15 mouse cellular contexts compared by ENCODE assay signal in the genomic region with DNA sequence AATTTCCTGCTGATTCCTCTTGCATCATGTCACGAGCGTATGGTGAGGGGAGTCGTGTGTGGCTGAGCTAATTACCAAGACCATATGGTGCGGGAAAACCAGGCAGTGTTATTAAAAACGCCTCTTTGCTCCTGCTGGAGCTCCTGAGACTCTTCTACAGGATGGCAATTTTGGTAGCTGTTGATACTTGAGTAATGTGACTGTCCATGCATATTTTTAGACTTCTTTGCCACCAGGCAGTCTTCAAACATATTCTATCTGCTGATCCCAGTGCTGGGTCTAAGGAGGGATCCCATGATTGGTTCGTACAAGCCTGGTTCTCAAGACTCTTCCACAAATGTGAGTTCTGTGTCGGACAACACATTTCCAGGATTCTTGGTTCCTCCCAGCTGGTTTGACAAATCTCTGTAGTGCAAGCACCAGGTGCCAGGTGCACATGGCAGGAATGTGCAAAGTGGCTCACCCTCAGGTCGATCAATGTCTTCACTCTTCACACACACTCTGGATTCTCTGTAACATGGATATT. TPM values are rescaled to one million over a fixed set of nuclear protein-coding genes. Genes with fewer than 3 reads are reported as not detected.
DNase-seq lines count a peak whose midpoint lies in the region; ATAC-seq lines count a peak whose summit lies in the region.
"Had no signal": no experiment of that assay in that cellular context is flagged by ENCODE, and none has a peak within 500 bp of the region (broad histone marks: within the 10 kb centered on the region; RNA-seq: fewer than 3 reads in every experiment).

No protein-coding gene starts in this region.

- H3K4me3 ChIP-seq in hindbrain, embryonic 14.5 days (replicated peaks; ENCODE audit: low read length) = no peak overlapping the region
- no peak overlapping the region for H3K4me3 ChIP-seq in hindbrain, embryonic 10.5 days
- no peak overlapping the region for H3K4me3 ChIP-seq in forebrain, embryonic 15.5 days
- H3K4me3 ChIP-seq: liver, embryonic 15.5 days had no signal

- H3K27ac ChIP-seq in hindbrain, embryonic 14.5 days = 0 out of 2 replicates have a peak overlapping the region, but pooled peaks have one; percentile 0
- H3K27ac ChIP-seq in hindbrain, embryonic 10.5 days = no peak overlapping the region
- H3K27ac ChIP-seq in forebrain, embryonic 15.5 days (replicated peaks) = 0 out of 2 replicates have a peak overlapping the region, but pooled peaks have one; percentile 17
- H3K27ac ChIP-seq: liver, embryonic 15.5 days had no signal

- WGBS in hindbrain, embryonic 14.5 days = 53% methylated on average over 8 of the region's 8 CpGs
- 70% methylated on average over 8 of the region's 8 CpGs for WGBS in hindbrain, embryonic 10.5 days
- 67% methylated on average over 8 of the region's 8 CpGs for WGBS in forebrain, embryonic 15.5 days

- no peak for DNase-seq in hindbrain, embryonic 14.5 days (ENCODE audit: low spot score)
- no peak for DNase-seq in hindbrain, embryonic 10.5 days (ENCODE audit: low spot score)
- peak; percentile 36 for DNase-seq in retina, embryonic 14.5 days (ENCODE audit: low spot score)
- no peak for DNase-seq in retina, postnatal 1 day
- peak; percentile 86 for DNase-seq in telencephalon, adult 2 months (ENCODE audit: low read depth, low spot score)
- DNase-seq in heart, postnatal 14 days = no peak
- no peak for DNase-seq in heart, adult 18-20 months

- no peaks in the 10 kb centered on the region for H3K4me1 ChIP-seq in hindbrain, embryonic 14.5 days (replicated peaks; ENCODE audit: control insufficient read depth, insufficient read depth, low read length)
- peaks cover 2% of the 10 kb centered on the region for H3K4me1 ChIP-seq in hindbrain, embryonic 10.5 days (replicated peaks)
- peaks cover 4% of the 10 kb centered on the region; the same call in 1 of the 2 replicates for H3K4me1 ChIP-seq in forebrain, embryonic 15.5 days
- H3K4me1 ChIP-seq: liver, embryonic 15.5 days had no signal

- H3K9ac ChIP-seq in hindbrain, embryonic 14.5 days = no peak overlapping the region
- no peak overlapping the region for H3K9ac ChIP-seq in forebrain, embryonic 15.5 days (replicated peaks)
- H3K9ac ChIP-seq: liver, embryonic 15.5 days had no signal

- no peak overlapping the region for H3K4me2 ChIP-seq in hindbrain, embryonic 14.5 days (replicated peaks)
- H3K4me2 ChIP-seq in forebrain, embryonic 15.5 days (replicated peaks) = no peak overlapping the region
- H3K4me2 ChIP-seq: heart, embryonic 11.5 days; liver, embryonic 15.5 days had no signal

- no peaks in the 10 kb centered on the region for H3K27me3 ChIP-seq in hindbrain, embryonic 14.5 days (ENCODE audit: control insufficient read depth, insufficient read depth, low read length)
- H3K27me3 ChIP-seq in hindbrain, embryonic 10.5 days (ENCODE audit: insufficient read depth, poor library complexity, severe bottlenecking) = no peaks in the 10 kb centered on the region
- no peaks in the 10 kb centered on the region for H3K27me3 ChIP-seq in forebrain, embryonic 15.5 days
- H3K27me3 ChIP-seq: liver, embryonic 15.5 days; Patski had no signal

- no peaks in the 10 kb centered on the region for H3K9me3 ChIP-seq in hindbrain, embryonic 14.5 days (ENCODE audit: control insufficient read depth, low read length)
- no peaks in the 10 kb centered on the region for H3K9me3 ChIP-seq in hindbrain, embryonic 10.5 days
- H3K9me3 ChIP-seq in forebrain, embryonic 15.5 days = no peaks in the 10 kb centered on the region
- H3K9me3 ChIP-seq: liver, embryonic 15.5 days had no signal

- ATAC-seq in hindbrain, embryonic 14.5 days (ENCODE audit: low FRiP score) = peak; percentile 63; the same call in 1 of the 2 replicates
- peak; percentile 80 for ATAC-seq in forebrain, embryonic 15.5 days (replicated peaks)
- ATAC-seq: inflammation-experienced regulatory T-cells, adult 6 months; Patski had no signal

- intact Hi-C loops in heart, postnatal 14 days (cut with DNase I) = no loop called here

- no peaks in the 10 kb centered on the region for H3K36me3 ChIP-seq in hindbrain, embryonic 14.5 days (replicated peaks; ENCODE audit: control insufficient read depth, insufficient read depth)
- no peaks in the 10 kb centered on the region for H3K36me3 ChIP-seq in hindbrain, embryonic 10.5 days
- no peaks in the 10 kb centered on the region for H3K36me3 ChIP-seq in forebrain, embryonic 15.5 days
- H3K36me3 ChIP-seq: liver, embryonic 15.5 days had no signal

RNA-seq across cellular contexts. Expression of a gene that starts 52.3 kb away (rescaled TPM):
- polyA plus RNA-seq in hindbrain, embryonic 14.5 days (2014; fragmentation: Nextera tagmentation; extraction: Ambion mirVana) = not detected in 2 replicates
- polyA plus RNA-seq in hindbrain, embryonic 10.5 days (2016; fragmentation: Nextera tagmentation; extraction: Ambion mirVana) = not detected in 2 replicates
- not detected in 2 replicates for polyA plus RNA-seq in forebrain, embryonic 15.5 days (2015; fragmentation: Nextera tagmentation; extraction: Ambion mirVana)
- total RNA-seq in heart, postnatal 14 days (2021) = not detected
- total RNA-seq in heart, adult 18-20 months (2021) = not detected
- total RNA-seq: megakaryocyte-erythroid progenitor cell, adult 5-6 weeks had no signal
- polyA plus RNA-seq: embryonic facial prominence, embryonic 11.5 days; heart, embryonic 11.5 days; inflammation-experienced regulatory T-cells, adult 6 months; large intestine, adult 2 months; liver, embryonic 15.5 days; Patski had no signal

Comparison
In these comparisons a context has a peak if more than half of its experiments do, and no peak if none do; other contexts are left out.
1. DNase-seq: peak in retina, embryonic 14.5 days (single experiment) and telencephalon, adult 2 months (single experiment); none in hindbrain, embryonic 14.5 days (single experiment), hindbrain, embryonic 10.5 days (single experiment), retina, postnatal 1 day (single experiment), heart, postnatal 14 days (0 of 2) and heart, adult 18-20 months (0 of 2).